Mouse (Mus musculus): ENCODE data around the gene Ly6g6f. TPM values are rescaled to one million over a fixed set of nuclear protein-coding genes. Genes with fewer than 3 reads are reported as not detected.

Ly6g6f gene
- polyA plus RNA-seq, 1 experiment from 2014 or later = not detected

DNA sequence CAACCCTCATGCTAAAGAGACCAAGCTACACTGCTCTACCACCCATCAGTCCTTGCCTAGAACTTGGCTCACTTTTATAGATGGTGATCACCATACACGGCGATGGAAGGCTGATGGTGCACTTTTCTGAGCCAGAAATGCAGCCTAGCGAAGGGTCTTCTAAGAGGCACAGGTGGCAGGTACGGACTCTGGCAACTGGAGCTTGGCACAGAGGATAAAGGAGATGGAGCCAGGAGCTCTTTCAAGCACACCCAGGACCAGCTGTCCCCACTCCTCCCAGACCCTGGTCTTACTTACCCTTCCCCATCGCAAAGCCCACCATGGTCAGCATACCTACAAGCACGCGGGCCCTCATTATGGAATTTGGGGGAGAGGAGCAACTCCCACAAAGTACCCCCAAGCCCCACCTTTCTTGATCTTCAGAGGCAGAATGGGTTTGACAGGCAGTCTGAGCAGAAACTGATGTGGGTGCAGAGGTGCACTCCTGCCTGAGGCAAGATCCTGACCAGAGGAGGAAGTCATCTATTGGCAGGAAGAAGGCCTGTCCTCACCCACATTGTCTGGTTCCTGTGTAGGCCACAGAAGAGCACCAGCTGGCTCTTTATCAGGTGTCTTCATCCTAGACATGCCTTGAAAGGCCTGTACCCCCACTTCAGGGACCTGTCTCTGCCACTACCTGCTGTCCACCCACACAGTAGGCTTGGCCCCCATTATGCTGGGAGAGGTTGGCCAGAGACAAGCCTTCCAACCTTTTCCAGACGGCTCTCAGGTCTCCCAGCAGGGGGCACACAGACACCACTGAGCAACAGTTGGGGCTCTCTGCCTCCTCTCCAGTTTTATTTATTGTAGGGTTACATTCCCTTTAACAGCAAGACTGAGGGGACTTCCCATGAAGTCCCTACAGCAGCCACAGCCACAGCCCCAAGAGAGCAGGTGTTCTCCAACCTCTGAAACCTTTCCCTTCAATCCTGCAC is 29.9 kb upstream of the Ly6g6f start, which contains the start of gene Ly6g5b:
TSS of gene Ly6g5b (minus strand) at position 383 of the 974 bp plus-strand sequence.
- H3K36me3 ChIP-seq (ENCODE audit: control insufficient read depth, insufficient read depth, low read length) = peaks cover 34% of the 10 kb centered on the region
- no peak for ATAC-seq (ENCODE audit: low read depth)
- WGBS = 86% methylated on average over 8 of the region's 8 CpGs

DNA sequence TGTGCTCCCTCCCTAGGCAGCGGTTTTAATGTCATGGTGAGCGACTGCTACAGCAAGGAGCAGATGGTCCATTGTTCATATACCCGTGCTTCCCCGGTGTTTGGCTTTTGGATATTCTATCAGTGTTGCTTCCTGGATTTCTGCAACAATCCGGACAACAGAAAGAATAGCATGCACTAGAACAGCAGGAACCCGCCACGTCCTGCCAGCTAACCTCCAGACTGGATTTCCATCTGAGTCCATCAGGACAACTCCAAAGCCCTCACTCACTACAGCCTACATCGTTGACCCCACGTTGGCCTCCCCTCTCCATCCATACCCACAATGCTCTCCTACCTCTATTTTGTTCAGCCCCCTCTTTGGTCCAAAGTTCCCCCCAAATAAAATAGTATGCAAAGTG is 26.4 kb upstream of the Ly6g6f start:
- WGBS = 74% methylated on average over 9 of the region's 9 CpGs

More for the DNA sequence above, 29.9 kb upstream of the Ly6g6f start, which contains the start of gene Ly6g5b:
- Histone ChIP-seq H3K9me3 (ENCODE audit: control insufficient read depth, low read length) (no peaks in the 10 kb centered on the region), H3K4me1 (ENCODE audit: control insufficient read depth, insufficient read depth, low read length) (peaks cover 4% of the 10 kb centered on the region), H3K4me2 (ENCODE audit: low read depth, low read length) (no peak within 1 kb of the TSS), H3K27ac (ENCODE audit: low read depth, low read length) (no peak within 1 kb of the TSS), H3K9ac (replicated peaks; ENCODE audit: low read depth, low read length) (no peak within 1 kb of the TSS), H3K4me3 (ENCODE audit: low read depth, low read length) (no peak within 1 kb of the TSS), H3K27me3 (ENCODE audit: control insufficient read depth, insufficient read depth, low read length) (no peaks in the 10 kb centered on the region)

GRCm38 (mm10) chr17:35108097-35108496 is 22.7 kb upstream of the Ly6g6f start, which contains the start of gene Ly6g5c:
Gene Ly6g5c, plus strand, starts transcription at chr17:35108279.
- Histone ChIP-seq H3K9me3 (ENCODE audit: control insufficient read depth, low read length) (no peaks in the 10 kb centered on the region), H3K4me1 (ENCODE audit: control insufficient read depth, insufficient read depth, low read length) (no peaks in the 10 kb centered on the region), H3K27ac (ENCODE audit: low read depth, low read length) (no peak within 1 kb of the TSS), H3K4me2 (ENCODE audit: low read depth, low read length) (no peak within 1 kb of the TSS), H3K4me3 (ENCODE audit: low read depth, low read length) (no peak within 1 kb of the TSS), H3K27me3 (ENCODE audit: control insufficient read depth, insufficient read depth, low read length) (no peaks in the 10 kb centered on the region), H3K9ac (replicated peaks; ENCODE audit: low read depth, low read length) (no peak within 1 kb of the TSS), H3K36me3 (ENCODE audit: control insufficient read depth, insufficient read depth, low read length) (peaks cover 11% of the 10 kb centered on the region)
- ATAC-seq (ENCODE audit: low read depth) = no peak
- WGBS = 70% methylated on average over 6 of the region's 6 CpGs

More for the DNA sequence above, 26.4 kb upstream of the Ly6g6f start:
- H3K27ac ChIP-seq (ENCODE audit: low read depth, low read length) = no peak overlapping the region
- ATAC-seq (ENCODE audit: low read depth) = no peak
- H3K4me2 ChIP-seq (ENCODE audit: low read depth, low read length) = no peak overlapping the region
- no peaks in the 10 kb centered on the region for H3K27me3 ChIP-seq (ENCODE audit: control insufficient read depth, insufficient read depth, low read length)
- no peaks in the 10 kb centered on the region for H3K4me1 ChIP-seq (ENCODE audit: control insufficient read depth, insufficient read depth, low read length)
- peaks cover 16% of the 10 kb centered on the region for H3K36me3 ChIP-seq (ENCODE audit: control insufficient read depth, insufficient read depth, low read length)
- H3K9ac ChIP-seq (replicated peaks; ENCODE audit: low read depth, low read length) = no peak overlapping the region
- H3K4me3 ChIP-seq (ENCODE audit: low read depth, low read length) = no peak overlapping the region
- H3K9me3 ChIP-seq (ENCODE audit: control insufficient read depth, low read length) = no peaks in the 10 kb centered on the region

- H3K4me2 ChIP-seq (ENCODE audit: low read depth, low read length) = no peak overlapping the region
Measured at GRCm38 (mm10) chr17:35106522-35106921, 21.1 kb upstream of the Ly6g6f start.

GRCm38 (mm10) chr17:35105740-35106389 is 20.5 kb upstream of the Ly6g6f start:
- Histone ChIP-seq H3K9ac (replicated peaks; ENCODE audit: low read depth, low read length) (no peak overlapping the region), H3K4me3 (ENCODE audit: low read depth, low read length) (no peak overlapping the region), H3K27me3 (ENCODE audit: control insufficient read depth, insufficient read depth, low read length) (no peaks in the 10 kb centered on the region), H3K4me2 (ENCODE audit: low read depth, low read length) (no peak overlapping the region), H3K9me3 (ENCODE audit: control insufficient read depth, low read length) (no peaks in the 10 kb centered on the region), H3K36me3 (ENCODE audit: control insufficient read depth, insufficient read depth, low read length) (peaks cover 29% of the 10 kb centered on the region), H3K27ac (ENCODE audit: low read depth, low read length) (no peak overlapping the region), H3K4me1 (ENCODE audit: control insufficient read depth, insufficient read depth, low read length) (no peaks in the 10 kb centered on the region)
- ATAC-seq (ENCODE audit: low read depth) = no peak
- 27% methylated on average over 13 of the region's 13 CpGs for WGBS

More at GRCm38 (mm10) chr17:35106522-35106921, 21.1 kb upstream of the Ly6g6f start:
- no peaks in the 10 kb centered on the region for H3K9me3 ChIP-seq (ENCODE audit: control insufficient read depth, low read length)
- ATAC-seq (ENCODE audit: low read depth) = no peak
- no peaks in the 10 kb centered on the region for H3K4me1 ChIP-seq (ENCODE audit: control insufficient read depth, insufficient read depth, low read length)
- H3K27me3 ChIP-seq (ENCODE audit: control insufficient read depth, insufficient read depth, low read length) = no peaks in the 10 kb centered on the region
- peaks cover 24% of the 10 kb centered on the region for H3K36me3 ChIP-seq (ENCODE audit: control insufficient read depth, insufficient read depth, low read length)
- no peak overlapping the region for H3K4me3 ChIP-seq (ENCODE audit: low read depth, low read length)
- H3K27ac ChIP-seq (ENCODE audit: low read depth, low read length) = no peak overlapping the region
- 73% methylated on average over 3 of the region's 3 CpGs for WGBS
- no peak overlapping the region for H3K9ac ChIP-seq (replicated peaks; ENCODE audit: low read depth, low read length)

DNA sequence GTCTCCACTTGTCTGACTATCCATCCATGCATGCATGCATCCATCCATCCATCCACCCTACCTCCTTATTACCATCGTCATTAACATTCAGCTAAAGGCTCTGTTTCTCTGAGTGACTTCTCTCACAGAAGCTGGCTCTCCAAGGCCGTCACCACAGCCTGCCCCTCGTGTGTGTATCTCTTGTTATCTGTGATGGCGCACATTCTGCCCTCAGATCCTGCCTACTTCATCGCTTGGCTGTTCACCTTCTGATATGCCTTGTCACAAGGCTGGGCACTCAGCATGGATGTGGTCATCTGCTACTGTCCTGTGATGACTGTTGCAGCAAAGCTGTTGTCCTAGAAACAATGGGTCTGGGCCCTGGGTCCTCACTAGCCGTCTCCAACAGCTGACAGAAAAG is 19.3 kb upstream of the Ly6g6f start:
- 81% methylated on average over 6 of the region's 6 CpGs for WGBS
- Histone ChIP-seq H3K4me2 (ENCODE audit: low read depth, low read length) (no peak overlapping the region), H3K27ac (ENCODE audit: low read depth, low read length) (no peak overlapping the region), H3K9me3 (ENCODE audit: control insufficient read depth, low read length) (no peaks in the 10 kb centered on the region), H3K9ac (replicated peaks; ENCODE audit: low read depth, low read length) (no peak overlapping the region), H3K27me3 (ENCODE audit: control insufficient read depth, insufficient read depth, low read length) (no peaks in the 10 kb centered on the region), H3K36me3 (ENCODE audit: control insufficient read depth, insufficient read depth, low read length) (peaks cover 40% of the 10 kb centered on the region), H3K4me3 (ENCODE audit: low read depth, low read length) (no peak overlapping the region), H3K4me1 (ENCODE audit: control insufficient read depth, insufficient read depth, low read length) (no peaks in the 10 kb centered on the region)
- no peak for ATAC-seq (ENCODE audit: low read depth)

DNA sequence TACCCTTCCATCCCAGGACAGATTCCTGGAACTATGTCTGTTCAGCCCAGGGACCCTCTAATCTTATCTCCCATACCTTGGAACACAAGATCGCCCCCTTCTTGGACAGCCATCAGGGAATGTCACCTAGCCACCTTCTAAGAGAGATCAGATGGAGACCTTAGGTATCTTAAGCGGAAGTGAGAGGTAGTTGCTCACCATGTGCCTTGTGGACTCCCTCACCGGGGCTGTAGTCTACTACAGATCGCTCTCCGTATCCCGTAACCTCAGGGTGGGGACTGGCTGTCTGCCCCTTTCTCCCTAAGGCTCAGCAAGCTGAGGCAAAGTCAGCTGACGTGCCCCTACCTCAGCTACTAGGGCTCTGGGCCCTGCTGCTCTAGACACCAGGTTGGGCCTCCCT is 18.7 kb upstream of the Ly6g6f start:
- H3K27ac ChIP-seq (ENCODE audit: low read depth, low read length) = no peak overlapping the region
- WGBS = 96% methylated on average over 7 of the region's 7 CpGs
- no peak for ATAC-seq (ENCODE audit: low read depth)
- H3K4me3 ChIP-seq (ENCODE audit: low read depth, low read length) = no peak overlapping the region
- H3K4me1 ChIP-seq (ENCODE audit: control insufficient read depth, insufficient read depth, low read length) = no peaks in the 10 kb centered on the region
- no peak overlapping the region for H3K9ac ChIP-seq (replicated peaks; ENCODE audit: low read depth, low read length)
- H3K27me3 ChIP-seq (ENCODE audit: control insufficient read depth, insufficient read depth, low read length) = no peaks in the 10 kb centered on the region
- no peaks in the 10 kb centered on the region for H3K9me3 ChIP-seq (ENCODE audit: control insufficient read depth, low read length)
- H3K36me3 ChIP-seq (ENCODE audit: control insufficient read depth, insufficient read depth, low read length) = peaks cover 47% of the 10 kb centered on the region
- H3K4me2 ChIP-seq (ENCODE audit: low read depth, low read length) = no peak overlapping the region

DNA sequence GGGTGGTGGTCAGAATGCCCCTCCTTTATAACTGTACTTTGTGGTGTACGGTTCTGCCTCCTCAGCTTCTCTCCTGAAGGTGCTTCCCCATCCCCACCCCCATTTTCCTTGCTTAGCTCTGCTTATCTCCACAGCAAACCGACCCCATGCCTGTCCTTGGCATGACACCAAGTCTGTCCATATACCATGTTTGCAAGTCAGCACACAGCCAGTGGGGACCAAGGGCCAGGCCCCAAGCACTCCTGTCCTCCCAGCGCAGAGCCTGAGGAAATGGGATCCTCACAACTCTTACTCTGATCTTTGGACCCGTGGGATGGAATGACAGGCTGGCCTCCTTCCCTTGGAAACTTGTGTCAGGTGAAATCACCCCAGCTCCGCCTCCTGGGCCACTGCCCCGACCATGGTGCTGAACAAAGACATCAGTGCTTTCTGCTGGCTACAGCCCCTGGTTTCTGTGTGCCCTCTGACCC is 17.8 kb upstream of the Ly6g6f start:
- H3K4me1 ChIP-seq (ENCODE audit: control insufficient read depth, insufficient read depth, low read length) = no peaks in the 10 kb centered on the region
- H3K4me2 ChIP-seq (ENCODE audit: low read depth, low read length) = no peak overlapping the region
- WGBS = 79% methylated on average over 6 of the region's 6 CpGs
- peaks cover 55% of the 10 kb centered on the region for H3K36me3 ChIP-seq (ENCODE audit: control insufficient read depth, insufficient read depth, low read length)
- H3K9me3 ChIP-seq (ENCODE audit: control insufficient read depth, low read length) = no peaks in the 10 kb centered on the region
- no peak overlapping the region for H3K4me3 ChIP-seq (ENCODE audit: low read depth, low read length)
- no peak for ATAC-seq (ENCODE audit: low read depth)
- H3K27me3 ChIP-seq (ENCODE audit: control insufficient read depth, insufficient read depth, low read length) = no peaks in the 10 kb centered on the region
- H3K27ac ChIP-seq (ENCODE audit: low read depth, low read length) = no peak overlapping the region
- H3K9ac ChIP-seq (replicated peaks; ENCODE audit: low read depth, low read length) = no peak overlapping the region

DNA sequence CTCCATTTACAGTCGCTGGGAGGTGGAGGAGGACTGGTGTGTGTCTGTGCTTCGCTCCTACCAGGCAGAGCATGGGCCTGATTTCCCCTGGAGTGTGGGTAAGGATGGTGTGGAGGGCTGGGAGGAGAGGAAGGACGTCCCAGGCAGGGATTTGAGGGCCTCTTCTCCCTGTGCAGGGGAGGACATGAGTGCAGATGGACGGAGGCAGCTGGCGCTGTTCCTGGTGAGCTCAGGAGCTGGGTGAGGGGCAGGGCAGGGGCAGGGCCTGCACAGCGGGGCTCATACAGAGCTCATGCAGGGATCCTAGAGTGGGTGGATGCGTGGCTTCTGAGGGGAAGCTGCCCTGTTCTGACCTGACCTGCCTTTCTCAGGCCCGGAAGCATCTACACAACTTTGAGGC is 16.9 kb upstream of the Ly6g6f start:
- 76% methylated on average over 8 of the region's 8 CpGs for WGBS
- Histone ChIP-seq H3K36me3 (ENCODE audit: control insufficient read depth, insufficient read depth, low read length) (peaks cover 60% of the 10 kb centered on the region), H3K9me3 (ENCODE audit: control insufficient read depth, low read length) (no peaks in the 10 kb centered on the region)

More for the DNA sequence above, 16.9 kb upstream of the Ly6g6f start:
- Histone ChIP-seq H3K4me2 (ENCODE audit: low read depth, low read length) (no peak overlapping the region), H3K27me3 (ENCODE audit: control insufficient read depth, insufficient read depth, low read length) (no peaks in the 10 kb centered on the region), H3K4me1 (ENCODE audit: control insufficient read depth, insufficient read depth, low read length) (no peaks in the 10 kb centered on the region), H3K4me3 (ENCODE audit: low read depth, low read length) (no peak overlapping the region), H3K27ac (ENCODE audit: low read depth, low read length) (no peak overlapping the region), H3K9ac (replicated peaks; ENCODE audit: low read depth, low read length) (no peak overlapping the region)
- no peak for ATAC-seq (ENCODE audit: low read depth)

Measured in neural tube, embryonic 14.5 days (tissue).